9 mouse cellular contexts compared by ENCODE assay signal in the genomic region with DNA sequence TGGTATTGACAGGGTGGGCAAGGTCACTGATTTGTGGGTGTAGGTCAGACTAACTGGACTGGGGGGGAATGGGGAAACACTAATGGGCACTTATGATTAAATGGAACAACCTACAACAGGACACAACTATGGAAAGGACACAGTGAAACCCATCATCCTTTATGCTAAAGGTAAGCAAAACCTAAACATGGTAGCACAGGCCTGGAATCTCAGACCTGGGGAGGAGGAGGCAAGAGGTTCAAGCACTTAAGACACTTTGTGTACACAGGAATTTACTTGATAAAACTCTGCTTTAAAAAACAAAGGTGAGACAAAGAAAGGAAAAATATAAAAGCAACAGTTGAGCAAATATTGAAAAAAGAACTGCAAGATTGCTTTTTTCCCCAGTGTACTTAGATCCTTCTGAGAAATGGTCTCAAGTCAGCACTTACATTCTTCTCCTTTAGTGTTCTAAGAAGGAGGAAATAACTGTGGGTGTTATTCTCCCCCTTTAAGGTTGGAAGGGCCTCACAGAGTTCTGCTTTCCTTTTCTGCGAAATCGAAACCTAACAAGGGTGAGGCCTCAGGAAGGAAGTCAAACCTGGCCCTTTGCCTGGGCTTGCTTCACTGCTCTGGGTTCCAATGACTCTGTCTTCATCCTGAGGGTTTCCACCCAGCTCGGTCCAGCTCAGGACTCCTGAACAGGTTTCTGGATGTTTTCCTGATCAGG. TPM values are rescaled to one million over a fixed set of nuclear protein-coding genes. Genes with fewer than 3 reads are reported as not detected.
DNase-seq lines count a peak whose midpoint lies in the region; ATAC-seq and TF ChIP-seq lines count a peak whose summit lies in the region.
"Had no signal": no experiment of that assay in that cellular context is flagged by ENCODE, and none has a peak within 500 bp of the region (broad histone marks: within the 10 kb centered on the region; RNA-seq: fewer than 3 reads in every experiment).

No protein-coding gene starts in this region.

- H3K4me3 ChIP-seq in heart, adult 2 months: no peak overlapping the region
- H3K4me3 ChIP-seq in kidney, embryonic 14.5 days (ENCODE audit: low read length): no peak overlapping the region
- H3K4me3 ChIP-seq in stomach, embryonic 15.5 days (replicated peaks): no peak overlapping the region

- no peaks in the 10 kb centered on the region for H3K79me2 ChIP-seq in heart, adult 2 months (replicated peaks; ENCODE audit: control insufficient read depth, insufficient read depth, low read length)

- H3K4me1 ChIP-seq in heart, adult 2 months (ENCODE audit: control insufficient read depth, insufficient read depth, low read length): peaks cover 9% of the 10 kb centered on the region
- no peaks in the 10 kb centered on the region for H3K4me1 ChIP-seq in kidney, embryonic 14.5 days (ENCODE audit: control insufficient read depth, insufficient read depth, low read length)
- no peaks in the 10 kb centered on the region for H3K4me1 ChIP-seq in stomach, embryonic 15.5 days

- no peaks in the 10 kb centered on the region for H3K9me3 ChIP-seq in kidney, embryonic 14.5 days (ENCODE audit: control insufficient read depth, low read length)
- no peaks in the 10 kb centered on the region for H3K9me3 ChIP-seq in stomach, embryonic 15.5 days

- ATAC-seq in kidney, embryonic 14.5 days (ENCODE audit: low FRiP score, low TSS enrichment): no peak
- ATAC-seq in stomach, embryonic 15.5 days (ENCODE audit: insufficient read depth, low FRiP score, low read depth): peak; percentile 79; the same call in 1 of the 2 replicates
- ATAC-seq in cerebellum, adult (ENCODE audit: insufficient number of reproducible peaks, low FRiP score, low TSS enrichment): no peak

- no peak for TF ChIP-seq CTCF in heart, adult 2 months (IDR thresholded peaks at IDR 0.05)

- intact Hi-C loops in heart, adult 2 months (cut with DNase I): no loop called here

- peak; percentile 66 to 78 for DNase-seq in urinary bladder, postnatal 36 days (ENCODE audit: low spot score in 2 of 2)
- DNase-seq in urinary bladder, postnatal 25 days (ENCODE audit: low spot score): no peak
- DNase-seq in heart, adult 2 months: peak; percentile 80 to 90
- DNase-seq in lung, postnatal 14 days: peak; percentile 84
- DNase-seq in cerebellum, adult 9-11 months: no peak

- TF ChIP-seq POLR2A in heart, adult 2 months (IDR thresholded peaks at IDR 0.05; ENCODE audit: insufficient read depth, low read depth, low read length): peak; percentile 51

- no peak overlapping the region for H3K9ac ChIP-seq in heart, adult 2 months (ENCODE audit: low read depth, low read length)
- no peak overlapping the region for H3K9ac ChIP-seq in kidney, embryonic 14.5 days (ENCODE audit: low read depth, low read length)
- H3K9ac ChIP-seq in stomach, embryonic 15.5 days: no peak overlapping the region

- peaks cover 3% of the 10 kb centered on the region; the same call in 1 of the 2 replicates for H3K36me3 ChIP-seq in heart, adult 2 months (ENCODE audit: control insufficient read depth, insufficient read depth, low read length)
- no peaks in the 10 kb centered on the region for H3K36me3 ChIP-seq in kidney, embryonic 14.5 days (ENCODE audit: control insufficient read depth, insufficient read depth, low read length)
- no peaks in the 10 kb centered on the region for H3K36me3 ChIP-seq in stomach, embryonic 15.5 days

- TF ChIP-seq EP300 in heart, adult 2 months (IDR thresholded peaks at IDR 0.05; ENCODE audit: insufficient read depth, low read depth, low read length): peak; percentile 87; the same call in 1 of the 2 replicates

- 23% methylated on average over 3 of the region's 3 CpGs for WGBS in heart, adult 2 months
- 38% methylated on average over 3 of the region's 3 CpGs for whole genome bisulfite sequencing in kidney, embryonic 14.5 days
- 37% methylated on average over 3 of the region's 3 CpGs for WGBS in stomach, embryonic 15.5 days

- peak overlapping the region; percentile 86 for H3K27ac ChIP-seq in heart, adult 2 months
- peak overlapping the region; percentile 48; the same call in 1 of the 2 replicates for H3K27ac ChIP-seq in kidney, embryonic 14.5 days (ENCODE audit: low read depth, low read length)
- peak overlapping the region; percentile 83 for H3K27ac ChIP-seq in stomach, embryonic 15.5 days

- no peaks in the 10 kb centered on the region for H3K27me3 ChIP-seq in heart, adult 2 months (ENCODE audit: control insufficient read depth, insufficient read depth, low read length)
- H3K27me3 ChIP-seq in kidney, embryonic 14.5 days (ENCODE audit: control insufficient read depth, insufficient read depth, low read length): no peaks in the 10 kb centered on the region
- no peaks in the 10 kb centered on the region for H3K27me3 ChIP-seq in stomach, embryonic 15.5 days (replicated peaks)

- no peak overlapping the region for H3K4me2 ChIP-seq in kidney, embryonic 14.5 days (replicated peaks; ENCODE audit: low read depth, low read length)
- H3K4me2 ChIP-seq in stomach, embryonic 15.5 days: no peak overlapping the region

RNA-seq across cellular contexts. Expression of a gene that starts 13.0 kb away (rescaled TPM):
- total RNA-seq in heart, adult 2 months (2021): 1 to 10 TPM; 3.4 to 4.3 TPM
- polyA plus RNA-seq in heart, adult 2 months (2012; rRNA removed): 3.8 and 4.8 TPM in 2 replicates
- polyA plus RNA-seq in kidney, embryonic 14.5 days (2014; fragmentation: Nextera tagmentation; extraction: Ambion mirVana): 3.3 and 3.8 TPM in 2 replicates
- 8.4 and 9.2 TPM in 2 replicates for polyA plus RNA-seq in stomach, embryonic 15.5 days (2015; fragmentation: Nextera tagmentation; extraction: Ambion mirVana)

RNA-seq across cellular contexts. Expression of a gene that starts 38.8 kb away (rescaled TPM):
- total RNA-seq in heart, adult 2 months (2021): under 1 TPM in 1 of 2 experiments, not detected in 1; 0.32 TPM
- 0.50 and 0.84 TPM in 2 replicates for polyA plus RNA-seq in heart, adult 2 months (2012; rRNA removed)
- 0.22 TPM in 1 of 2 replicates, not detected in the other for polyA plus RNA-seq in kidney, embryonic 14.5 days (2014; fragmentation: Nextera tagmentation; extraction: Ambion mirVana)
- polyA plus RNA-seq in stomach, embryonic 15.5 days (2015; fragmentation: Nextera tagmentation; extraction: Ambion mirVana): 1.6 and 1.8 TPM in 2 replicates
- polyA plus RNA-seq: limb, embryonic 11.5 days had no signal

RNA-seq across cellular contexts. Expression of a gene that starts 57.3 kb away (rescaled TPM):
- under 1 TPM; 0.47 to 0.91 TPM for total RNA-seq in heart, adult 2 months (2021)
- 0.51 and 0.82 TPM in 2 replicates for polyA plus RNA-seq in heart, adult 2 months (2012; rRNA removed)
- polyA plus RNA-seq in kidney, embryonic 14.5 days (2014; fragmentation: Nextera tagmentation; extraction: Ambion mirVana): 0.17 and 0.41 TPM in 2 replicates
- polyA plus RNA-seq in stomach, embryonic 15.5 days (2015; fragmentation: Nextera tagmentation; extraction: Ambion mirVana): 0.81 and 1.0 TPM in 2 replicates

Comparison
In these comparisons a context has a peak if more than half of its experiments do, and no peak if none do; other contexts are left out.
1. DNase-seq: peak in urinary bladder, postnatal 36 days (2 of 2), heart, adult 2 months (2 of 2) and lung, postnatal 14 days (single experiment); none in urinary bladder, postnatal 25 days (single experiment) and cerebellum, adult 9-11 months (single experiment).
2. Peak in every context shown above with its lines, with median percentiles within 50 percentile points of each other: H3K27ac ChIP-seq.